Mouse (Mus musculus): ENCODE results near the gene Lamtor1. TPM values are rescaled to one million over a fixed set of nuclear protein-coding genes. Genes with fewer than 3 reads are reported as not detected.
"Not testable (repeated sequence)": the region's sequence is repeated elsewhere in the genome, so short reads cannot be mapped to it uniquely, and the experiment has no call there.

Gene Lamtor1
- polyA plus RNA-seq, 1 experiment from 2014 or later, result 184 TPM

DNA sequence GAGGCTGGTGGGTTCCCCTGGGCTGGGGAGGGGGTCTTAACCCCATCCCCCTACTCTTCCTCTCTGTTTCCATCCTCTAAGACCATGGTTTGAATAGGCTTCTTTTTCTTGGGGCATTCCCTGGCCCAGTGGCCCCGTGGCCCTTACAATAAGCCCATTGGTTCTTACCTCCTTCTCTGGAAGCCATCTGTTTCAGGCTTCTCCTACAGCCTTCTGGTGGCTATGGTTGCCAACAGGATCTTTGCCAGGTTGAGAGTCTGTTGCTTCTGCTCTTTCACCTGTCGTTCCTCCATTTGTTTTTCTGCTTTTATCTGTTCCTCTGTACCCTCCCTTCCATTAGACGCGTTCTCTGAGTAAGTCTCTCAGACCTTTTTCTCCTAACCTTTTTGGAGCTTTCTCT lies 31.9 kb downstream of the Lamtor1 start:
- H3K27ac ChIP-seq, result no peak overlapping the region
- H3K36me3 ChIP-seq, result 0 out of 2 replicates have a peak, but pooled peaks cover 2% of the 10 kb centered on the region
- H3K9me3 ChIP-seq, result no peaks in the 10 kb centered on the region
- peaks cover 7% of the 10 kb centered on the region for H3K4me1 ChIP-seq (replicated peaks)
- no peak for ATAC-seq
- 95% methylated on average over 4 of the region's 4 CpGs for whole genome bisulfite sequencing
- no peak overlapping the region for H3K4me3 ChIP-seq (replicated peaks)
- H3K4me2 ChIP-seq (replicated peaks), result no peak overlapping the region
- H3K9ac ChIP-seq, result no peak overlapping the region
- H3K27me3 ChIP-seq (replicated peaks), result no peaks in the 10 kb centered on the region

- H3K9ac ChIP-seq, result no peak overlapping the region
- 75% methylated on average over 2 of the region's 2 CpGs for WGBS
- no peaks in the 10 kb centered on the region for H3K27me3 ChIP-seq (replicated peaks)
Measured at GRCm38 (mm10) chr7:101938348-101938747, 32.6 kb downstream of the Lamtor1 start.

DNA sequence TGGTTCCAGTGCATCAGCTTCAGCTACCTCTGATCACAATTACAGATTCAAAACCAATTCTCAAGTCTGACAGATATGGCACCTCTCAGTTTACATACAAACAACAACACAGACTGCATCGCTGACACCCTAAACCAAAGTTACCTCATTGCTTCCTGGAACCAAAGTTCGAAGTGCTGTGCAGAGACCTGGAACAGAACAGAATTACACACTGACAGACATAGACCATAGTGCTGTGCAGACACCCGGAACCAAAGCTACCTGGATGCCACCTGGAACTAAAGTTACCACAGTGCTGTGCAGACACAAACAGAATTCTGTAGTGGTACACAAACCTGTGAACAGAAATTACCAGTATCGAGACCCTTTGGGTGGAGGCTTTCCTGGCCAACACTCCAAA lies 34.1 kb downstream of the Lamtor1 start:
- Histone ChIP-seq H3K9ac (no peak overlapping the region), H3K27me3 (replicated peaks) (no peaks in the 10 kb centered on the region), H3K4me3 (replicated peaks) (no peak overlapping the region), H3K4me2 (replicated peaks) (no peak overlapping the region), H3K36me3 (0 out of 2 replicates have a peak, but pooled peaks cover 2% of the 10 kb centered on the region), H3K9me3 (no peaks in the 10 kb centered on the region), H3K27ac (no peak overlapping the region), H3K4me1 (replicated peaks) (peaks cover 3% of the 10 kb centered on the region)
- 93% methylated on average over 4 of the region's 4 CpGs for WGBS
- no peak for ATAC-seq

More at GRCm38 (mm10) chr7:101938348-101938747, 32.6 kb downstream of the Lamtor1 start:
- no peak overlapping the region for H3K4me3 ChIP-seq (replicated peaks)
- H3K4me2 ChIP-seq (replicated peaks), result no peak overlapping the region
- peaks cover 7% of the 10 kb centered on the region for H3K4me1 ChIP-seq (replicated peaks)
- no peak for ATAC-seq
- H3K9me3 ChIP-seq, result no peaks in the 10 kb centered on the region
- H3K27ac ChIP-seq, result no peak overlapping the region
- H3K36me3 ChIP-seq, result 0 out of 2 replicates have a peak, but pooled peaks cover 2% of the 10 kb centered on the region

DNA sequence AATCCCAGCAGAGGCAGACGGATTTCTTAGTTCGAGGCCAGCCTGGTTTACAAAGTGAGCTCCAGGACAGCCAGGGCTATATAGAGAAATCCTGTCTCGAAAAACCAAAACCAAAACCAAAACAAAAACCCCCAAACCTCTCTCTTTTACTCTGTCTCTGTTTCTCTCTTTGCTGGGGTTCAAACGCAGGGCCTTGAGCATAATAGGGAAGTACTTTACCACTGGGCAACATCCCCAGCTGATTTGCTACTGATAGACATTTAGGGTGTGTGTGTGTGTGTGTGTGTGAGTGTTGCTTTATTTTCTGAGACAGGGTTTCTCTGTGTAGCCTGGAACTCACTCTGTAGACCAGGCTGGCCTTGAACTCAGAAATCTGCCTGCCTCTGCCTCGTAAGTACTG lies 43.3 kb downstream of the Lamtor1 start:
- H3K27ac ChIP-seq; H3K4me2 ChIP-seq (replicated peaks); H3K4me1 ChIP-seq (replicated peaks); H3K9ac ChIP-seq; H3K27me3 ChIP-seq (replicated peaks); H3K4me3 ChIP-seq (replicated peaks); H3K9me3 ChIP-seq; H3K36me3 ChIP-seq; ATAC-seq: not testable (repeated sequence)
- 89% methylated on average over 5 of the region's 5 CpGs for WGBS

- H3K4me2 ChIP-seq (replicated peaks), result no peak overlapping the region
- no peak overlapping the region for H3K27ac ChIP-seq
- peak; percentile 31; the same call in 1 of the 2 replicates for ATAC-seq
- no peak overlapping the region for H3K9ac ChIP-seq
- H3K4me3 ChIP-seq (replicated peaks), result no peak overlapping the region
- H3K27me3 ChIP-seq (replicated peaks), result no peaks in the 10 kb centered on the region
- no peaks in the 10 kb centered on the region for H3K9me3 ChIP-seq
- no peaks in the 10 kb centered on the region for H3K4me1 ChIP-seq (replicated peaks)
- no peaks in the 10 kb centered on the region for H3K36me3 ChIP-seq
- 56% methylated on average over 1 of the region's 1 CpGs for WGBS
Measured at GRCm38 (mm10) chr7:101951648-101952047, 45.9 kb downstream of the Lamtor1 start.

GRCm38 (mm10) chr7:101952098-101952497 lies 46.4 kb downstream of the Lamtor1 start:
- ATAC-seq, result no peak
- no peak overlapping the region for H3K4me3 ChIP-seq (replicated peaks)
- H3K27ac ChIP-seq, result no peak overlapping the region
- 44% methylated on average over 2 of the region's 2 CpGs for WGBS
- H3K4me1 ChIP-seq (replicated peaks), result no peaks in the 10 kb centered on the region
- H3K27me3 ChIP-seq (replicated peaks), result no peaks in the 10 kb centered on the region
- H3K9ac ChIP-seq, result no peak overlapping the region
- H3K36me3 ChIP-seq, result no peaks in the 10 kb centered on the region
- no peaks in the 10 kb centered on the region for H3K9me3 ChIP-seq
- H3K4me2 ChIP-seq (replicated peaks), result no peak overlapping the region

DNA sequence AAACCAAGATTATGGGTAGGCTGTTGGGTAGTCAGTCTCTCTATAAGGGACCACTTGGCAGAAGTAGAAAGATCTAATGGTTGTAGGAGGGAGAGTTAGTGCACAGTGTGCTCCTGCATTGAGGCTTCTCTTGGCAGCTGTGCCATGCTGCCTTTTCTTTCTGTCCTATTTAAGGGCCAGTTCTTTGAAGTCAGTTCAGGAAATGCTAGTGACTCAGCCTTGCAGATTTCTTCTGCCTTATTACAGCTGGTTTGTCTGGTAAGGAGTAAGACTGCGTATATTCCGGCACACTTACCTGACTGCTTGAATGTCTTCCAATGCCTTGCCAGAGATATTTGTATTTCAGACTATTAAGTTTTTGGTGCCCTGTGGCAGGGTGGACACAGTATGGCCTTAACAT lies 48.5 kb downstream of the Lamtor1 start:
- Histone ChIP-seq H3K9me3 (no peaks in the 10 kb centered on the region), H3K27ac (no peak overlapping the region), H3K4me2 (replicated peaks) (no peak overlapping the region), H3K4me3 (replicated peaks) (no peak overlapping the region), H3K36me3 (no peaks in the 10 kb centered on the region), H3K27me3 (replicated peaks) (no peaks in the 10 kb centered on the region), H3K4me1 (replicated peaks) (no peaks in the 10 kb centered on the region), H3K9ac (no peak overlapping the region)
- no peak for ATAC-seq
- WGBS, result 91% methylated on average over 2 of the region's 2 CpGs

- ATAC-seq, result no peak
- no peaks in the 10 kb centered on the region for H3K36me3 ChIP-seq
- H3K4me2 ChIP-seq (replicated peaks), result no peak overlapping the region
- H3K27ac ChIP-seq, result no peak overlapping the region
- H3K9me3 ChIP-seq, result no peaks in the 10 kb centered on the region
- WGBS, result 82% methylated on average over 2 of the region's 2 CpGs
- H3K4me3 ChIP-seq (replicated peaks), result no peak overlapping the region
- H3K9ac ChIP-seq, result no peak overlapping the region
- H3K27me3 ChIP-seq (replicated peaks), result no peaks in the 10 kb centered on the region
- H3K4me1 ChIP-seq (replicated peaks), result no peaks in the 10 kb centered on the region
Measured at GRCm38 (mm10) chr7:101955276-101955675, 49.6 kb downstream of the Lamtor1 start.

GRCm38 (mm10) chr7:101955862-101956261 lies 50.2 kb downstream of the Lamtor1 start:
- ATAC-seq, result no peak
- H3K9me3 ChIP-seq, result no peaks in the 10 kb centered on the region
- no peaks in the 10 kb centered on the region for H3K4me1 ChIP-seq (replicated peaks)
- no peaks in the 10 kb centered on the region for H3K27me3 ChIP-seq (replicated peaks)
- 79% methylated on average over 4 of the region's 4 CpGs for WGBS
- no peak overlapping the region for H3K4me2 ChIP-seq (replicated peaks)
- no peaks in the 10 kb centered on the region for H3K36me3 ChIP-seq
- H3K27ac ChIP-seq, result no peak overlapping the region
- no peak overlapping the region for H3K9ac ChIP-seq
- no peak overlapping the region for H3K4me3 ChIP-seq (replicated peaks)

DNA sequence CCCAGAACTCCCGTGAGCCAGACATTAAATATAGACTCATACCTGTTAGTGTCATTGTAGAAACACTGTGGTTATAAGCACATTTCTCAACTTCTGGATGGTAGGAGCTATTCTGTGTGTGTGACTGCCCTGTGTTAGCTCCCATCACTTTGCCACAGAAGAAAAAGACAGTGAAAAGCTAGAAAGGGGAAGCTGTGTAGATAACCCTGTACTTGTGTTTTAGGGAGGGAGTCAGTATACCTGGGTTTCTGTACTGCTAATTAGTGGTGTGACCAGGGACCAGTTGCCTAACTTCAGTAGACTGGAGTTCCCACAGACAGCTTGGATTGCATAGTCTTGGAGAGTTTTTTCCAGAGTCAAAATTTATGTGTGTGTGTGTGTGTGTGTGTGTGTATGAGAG lies 50.8 kb downstream of the Lamtor1 start:
- Histone ChIP-seq H3K9me3 (no peaks in the 10 kb centered on the region), H3K4me3 (replicated peaks) (no peak overlapping the region), H3K4me1 (replicated peaks) (no peaks in the 10 kb centered on the region), H3K27ac (no peak overlapping the region), H3K9ac (no peak overlapping the region), H3K4me2 (replicated peaks) (no peak overlapping the region), H3K27me3 (replicated peaks) (no peaks in the 10 kb centered on the region), H3K36me3 (no peaks in the 10 kb centered on the region)
- WGBS, result 86% methylated on average over 1 of the region's 1 CpGs
- no peak for ATAC-seq

GRCm38 (mm10) chr7:101956911-101957310 lies 51.2 kb downstream of the Lamtor1 start:
- H3K9me3 ChIP-seq, result no peaks in the 10 kb centered on the region
- H3K4me2 ChIP-seq (replicated peaks), result no peak overlapping the region
- H3K4me3 ChIP-seq (replicated peaks), result no peak overlapping the region
- H3K4me1 ChIP-seq (replicated peaks), result no peaks in the 10 kb centered on the region
- no peaks in the 10 kb centered on the region for H3K27me3 ChIP-seq (replicated peaks)
- no peak overlapping the region for H3K27ac ChIP-seq
- no peak for ATAC-seq
- WGBS, result 97% methylated on average over 5 of the region's 5 CpGs
- no peak overlapping the region for H3K9ac ChIP-seq
- H3K36me3 ChIP-seq, result no peaks in the 10 kb centered on the region

DNA sequence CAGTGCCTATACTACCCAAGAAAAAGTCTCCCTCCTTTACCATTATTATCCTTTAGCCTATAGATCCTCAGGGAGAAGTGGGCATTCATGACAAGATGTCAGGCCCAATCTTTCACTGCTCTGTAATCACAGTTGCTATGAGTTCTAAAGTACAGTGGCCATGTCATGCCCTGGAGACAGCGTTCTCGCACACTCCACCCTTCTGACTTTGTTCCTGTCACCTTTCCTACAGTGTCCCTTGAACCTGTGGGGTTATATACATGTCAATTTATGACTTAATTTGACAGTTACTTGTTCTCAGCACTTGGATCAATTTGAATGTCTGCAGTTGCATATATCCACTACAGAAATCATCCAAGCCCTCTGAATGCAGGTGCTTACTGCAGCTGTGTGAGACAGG lies 57.1 kb downstream of the Lamtor1 start:
- Histone ChIP-seq H3K9me3 (no peaks in the 10 kb centered on the region), H3K9ac (no peak overlapping the region), H3K36me3 (no peaks in the 10 kb centered on the region), H3K4me3 (replicated peaks) (no peak overlapping the region), H3K27ac (no peak overlapping the region), H3K27me3 (replicated peaks) (no peaks in the 10 kb centered on the region), H3K4me2 (replicated peaks) (no peak overlapping the region), H3K4me1 (replicated peaks) (0 out of 2 replicates have a peak, but pooled peaks cover under 1% of the 10 kb centered on the region)
- WGBS, result 72% methylated on average over 2 of the region's 2 CpGs
- peak; percentile 57; the same call in 1 of the 2 replicates for ATAC-seq

- no peak overlapping the region for H3K4me3 ChIP-seq (replicated peaks)
- H3K27me3 ChIP-seq (replicated peaks), result no peaks in the 10 kb centered on the region
- no peak overlapping the region for H3K27ac ChIP-seq
- H3K36me3 ChIP-seq, result no peaks in the 10 kb centered on the region
- WGBS, result 98% methylated on average over 2 of the region's 2 CpGs
- no peak overlapping the region for H3K9ac ChIP-seq
- H3K9me3 ChIP-seq, result no peaks in the 10 kb centered on the region
- H3K4me1 ChIP-seq (replicated peaks), result peaks cover 7% of the 10 kb centered on the region
- H3K4me2 ChIP-seq (replicated peaks), result no peak overlapping the region
- ATAC-seq, result no peak
Measured at GRCm38 (mm10) chr7:101963621-101964020, 57.9 kb downstream of the Lamtor1 start.
